ENCODE assay signal across 23 mouse cellular contexts in genomic region chr11:89132406-89132805, GRCm38 (mm10). TPM values are rescaled to one million over a fixed set of nuclear protein-coding genes. Genes with fewer than 3 reads are reported as not detected.
A peak's percentile ranks its signal among the peaks of the same experiment; 100 is the strongest.
DNase-seq lines count a peak whose midpoint lies in the region; ATAC-seq lines count a peak whose summit lies in the region.
"Had no signal": no experiment of that assay in that cellular context is flagged by ENCODE, and none has a peak within 500 bp of the region (broad histone marks: within the 10 kb centered on the region; RNA-seq: fewer than 3 reads in every experiment).

No protein-coding gene starts in this region.

- H3K9me3 ChIP-seq in intestine, embryonic 15.5 days = no peaks in the 10 kb centered on the region
- H3K9me3 ChIP-seq: embryonic facial prominence, embryonic 10.5 days; forebrain, embryonic 15.5 days; kidney, embryonic 15.5 days; midbrain, embryonic 15.5 days had no signal

- no peaks in the 10 kb centered on the region for H3K27me3 ChIP-seq in intestine, embryonic 15.5 days (replicated peaks)
- H3K27me3 ChIP-seq: forebrain, embryonic 15.5 days; kidney, embryonic 15.5 days; midbrain, embryonic 15.5 days had no signal

- no peaks in the 10 kb centered on the region for H3K4me1 ChIP-seq in intestine, embryonic 15.5 days (replicated peaks)
- H3K4me1 ChIP-seq: forebrain, embryonic 15.5 days; megakaryocyte, embryonic 14.5 days; midbrain, embryonic 15.5 days had no signal

- WGBS in intestine, embryonic 15.5 days = 62% methylated on average over 7 of the region's 7 CpGs

- H3K4me2 ChIP-seq in intestine, embryonic 15.5 days (replicated peaks) = no peak overlapping the region
- H3K4me2 ChIP-seq: forebrain, embryonic 15.5 days; kidney, embryonic 15.5 days; midbrain, embryonic 15.5 days had no signal

- no peak for ATAC-seq in intestine, embryonic 15.5 days
- ATAC-seq: forebrain, embryonic 15.5 days; liver, postnatal 0 days; midbrain, embryonic 15.5 days had no signal

- peak; percentile 53 to 70 for DNase-seq in cerebellum, postnatal 10 days
- DNase-seq in cerebellum, adult 11-12 months = no peak
- DNase-seq in heart, postnatal 4 days = peak; percentile 38
- no peak for DNase-seq in heart, adult 8-10 months (ENCODE audit: low spot score)
- peak; percentile 4 for DNase-seq in ovary, adult 18-20 months (ENCODE audit: low spot score)
- no peak for DNase-seq in ovary, postnatal 10 days (ENCODE audit: low spot score)
- DNase-seq in cerebellum, postnatal 36 days = peak; percentile 16 to 23
- DNase-seq: B cell, adult 2 months; liver; liver, postnatal 0 days; thymus, postnatal 36 days had no signal

- no peaks in the 10 kb centered on the region for H3K36me3 ChIP-seq in intestine, embryonic 15.5 days
- H3K36me3 ChIP-seq: embryonic facial prominence, embryonic 10.5 days; forebrain, embryonic 15.5 days; kidney, embryonic 15.5 days; midbrain, embryonic 15.5 days had no signal

- no peak overlapping the region for H3K9ac ChIP-seq in intestine, embryonic 15.5 days
- H3K9ac ChIP-seq: forebrain, embryonic 15.5 days; kidney, embryonic 15.5 days; liver, postnatal 0 days; midbrain, embryonic 15.5 days had no signal

- H3K4me3 ChIP-seq in intestine, embryonic 15.5 days (replicated peaks) = no peak overlapping the region
- H3K4me3 ChIP-seq: embryonic facial prominence, embryonic 10.5 days; erythroblast, embryonic 14.5 days; forebrain, embryonic 15.5 days; kidney, embryonic 15.5 days; megakaryocyte, embryonic 14.5 days; midbrain, embryonic 15.5 days had no signal

- H3K27ac ChIP-seq in intestine, embryonic 15.5 days = no peak overlapping the region
- H3K27ac ChIP-seq: embryonic facial prominence, embryonic 10.5 days; forebrain, embryonic 15.5 days; kidney, embryonic 15.5 days; midbrain, embryonic 15.5 days had no signal

RNA-seq across cellular contexts. Expression of gene Gm525, which starts 58.8 kb away (rescaled TPM):
- total RNA-seq in heart, postnatal 4 days (2021) = not detected
- under 1 TPM in 1 of 4 experiments, not detected in 3; 0.60 TPM for total RNA-seq in heart, adult 8-10 months (2022)
- polyA plus RNA-seq in intestine, embryonic 15.5 days (2015; fragmentation: Nextera tagmentation; extraction: Ambion mirVana) = 1.1 and 1.8 TPM in 2 replicates
- total RNA-seq: layer of hippocampus, postnatal 25 days; left cerebral cortex, postnatal 14 days; neutrophil, adult 5-6 weeks had no signal
- polyA plus RNA-seq: embryonic facial prominence, embryonic 10.5 days; erythroblast, embryonic 14.5 days; forebrain, embryonic 15.5 days; heart, embryonic 14.5 days; hindbrain, embryonic 11.5 days; kidney, embryonic 15.5 days; midbrain, embryonic 15.5 days had no signal

Comparison
In these comparisons a context has a peak if more than half of its experiments do, and no peak if none do; other contexts are left out.
1. DNase-seq: peak in cerebellum, postnatal 10 days (2 of 2), heart, postnatal 4 days (single experiment), ovary, adult 18-20 months (single experiment) and cerebellum, postnatal 36 days (2 of 2); none in cerebellum, adult 11-12 months (single experiment), heart, adult 8-10 months (single experiment) and ovary, postnatal 10 days (single experiment).